Mouse (Mus musculus) intestine, embryonic 15.5 days (tissue): ENCODE measurements around the gene Bet1l. TPM values are rescaled to one million over a fixed set of nuclear protein-coding genes. Genes with fewer than 3 reads are reported as not detected.

Experiments
- ATAC-seq: fragments of 200-750 bp; cut with Nextera tagmentation; 2 replicates; pipeline ENCODE4 v1.8.0; 2017; ENCODE audit warnings: moderate TSS enrichment, moderate library complexity
- H3K27ac ChIP-seq: fragments of 300-500 bp; sonication (generic); 2 replicates; pipeline ENCODE4 v1.5.1; 2015; ENCODE audit warnings: mild to moderate bottlenecking, inconsistent platforms
- H3K27me3 ChIP-seq: fragments of 300-500 bp; sonication (generic); replicated peaks from 2 replicates; pipeline ENCODE4 v1.6.1; 2015; ENCODE audit warnings: inconsistent platforms
- H3K36me3 ChIP-seq: fragments of 300-500 bp; sonication (generic); 2 replicates; pipeline ENCODE4 v1.6.1; 2015; ENCODE audit warnings: inconsistent platforms
- H3K4me1 ChIP-seq: fragments of 300-500 bp; sonication (generic); replicated peaks from 2 replicates; pipeline ENCODE4 v1.6.1; 2015; ENCODE audit warnings: inconsistent platforms
- H3K4me2 ChIP-seq: fragments of 300-500 bp; sonication (generic); replicated peaks from 2 replicates; pipeline ENCODE4 v1.6.1; 2015; ENCODE audit warnings: mild to moderate bottlenecking, inconsistent platforms
- H3K4me3 ChIP-seq: fragments of 300-500 bp; sonication (generic); replicated peaks from 2 replicates; pipeline ENCODE4 v1.5.1; 2015; ENCODE audit warnings: inconsistent platforms
- H3K9ac ChIP-seq: fragments of 300-500 bp; sonication (generic); 2 replicates; pipeline ENCODE4 v1.6.1; 2015; ENCODE audit warnings: inconsistent platforms
- H3K9me3 ChIP-seq: fragments of 300-500 bp; sonication (generic); 2 replicates; pipeline ENCODE4 v1.6.1; 2016; ENCODE audit warnings: inconsistent platforms
- WGBS: fragments of 180-500 bp; shearing (Covaris S2); methylation state at CpG from one replicate; pipeline ENCODE4 v1.1.7; 2015; 5-methylcytosine and 5-hydroxymethylcytosine counted together
- polyA plus RNA-seq: library from polyadenylated mRNA; unstranded; fragments of >200 nt; fragmentation: Nextera tagmentation; extraction: Ambion mirVana; gene quantifications from 2 replicates; pipeline ENCODE4 v1.2.1, GENCODE M21; 2015

Bet1l gene
- polyA plus RNA-seq, 1 experiment from 2014 or later: 31.7 TPM

GRCm38 (mm10) chr7:140855860-140856784 is 1.3 kb downstream of the Bet1l start, which contains the start of gene Gm45785:
TSS of gene Gm45785 (minus strand) at chr7:140856331.
- peaks cover 20% of the 10 kb centered on the region for H3K4me1 ChIP-seq
- peak within 1 kb of the TSS; percentile 98 for H3K4me2 ChIP-seq
- H3K27me3 ChIP-seq: no peaks in the 10 kb centered on the region
- H3K9ac ChIP-seq: peak within 1 kb of the TSS; percentile 85
- peak within 1 kb of the TSS; percentile 95 for H3K27ac ChIP-seq
- H3K36me3 ChIP-seq: peaks cover 34% of the 10 kb centered on the region
- H3K9me3 ChIP-seq: no peaks in the 10 kb centered on the region
- WGBS: under 1% methylated on average over 51 of the region's 51 CpGs
- peak within 1 kb of the TSS; percentile 57 for H3K4me3 ChIP-seq
- ATAC-seq: peak; percentile 88

GRCm38 (mm10) chr7:140855181-140855580 is 2.2 kb downstream of the Bet1l start:
- Histone ChIP-seq H3K27ac (no peak overlapping the region), H3K9me3 (no peaks in the 10 kb centered on the region), H3K9ac (peak overlapping the region; percentile 85), H3K27me3 (no peaks in the 10 kb centered on the region), H3K4me3 (peak overlapping the region; percentile 57), H3K4me2 (peak overlapping the region; percentile 98), H3K4me1 (peaks cover 20% of the 10 kb centered on the region), H3K36me3 (peaks cover 26% of the 10 kb centered on the region)
- ATAC-seq: no peak
- WGBS: 74% methylated on average over 9 of the region's 9 CpGs

- Histone ChIP-seq H3K9me3 (no peaks in the 10 kb centered on the region), H3K36me3 (peaks cover 24% of the 10 kb centered on the region), H3K4me3 (no peak overlapping the region), H3K9ac (no peak overlapping the region), H3K27me3 (no peaks in the 10 kb centered on the region), H3K27ac (no peak overlapping the region), H3K4me2 (peak overlapping the region; percentile 98; the same call in 1 of the 2 replicates), H3K4me1 (peaks cover 20% of the 10 kb centered on the region)
- ATAC-seq: no peak
- WGBS: 94% methylated on average over 18 of the region's 18 CpGs
These were observed 2.9 kb downstream of the Bet1l start for GRCm38 (mm10) chr7:140854483-140854882.

- Histone ChIP-seq H3K27ac (no peak overlapping the region), H3K27me3 (no peaks in the 10 kb centered on the region), H3K9ac (no peak overlapping the region), H3K4me1 (peaks cover 13% of the 10 kb centered on the region), H3K4me3 (no peak overlapping the region), H3K4me2 (no peak overlapping the region), H3K9me3 (no peaks in the 10 kb centered on the region), H3K36me3 (peaks cover 24% of the 10 kb centered on the region)
- WGBS: 80% methylated on average over 9 of the region's 9 CpGs
- ATAC-seq: no peak
These were observed 4.0 kb downstream of the Bet1l start for GRCm38 (mm10) chr7:140853386-140853785.

GRCm38 (mm10) chr7:140851916-140852315 is 5.5 kb downstream of the Bet1l start:
- WGBS: 92% methylated on average over 4 of the region's 4 CpGs
- no peak overlapping the region for H3K4me2 ChIP-seq
- no peak overlapping the region for H3K27ac ChIP-seq
- no peak for ATAC-seq
- peaks cover 24% of the 10 kb centered on the region for H3K36me3 ChIP-seq
- no peaks in the 10 kb centered on the region for H3K27me3 ChIP-seq
- H3K4me1 ChIP-seq: peaks cover 7% of the 10 kb centered on the region
- H3K4me3 ChIP-seq: no peak overlapping the region
- no peak overlapping the region for H3K9ac ChIP-seq
- no peaks in the 10 kb centered on the region for H3K9me3 ChIP-seq

- Histone ChIP-seq H3K9ac (no peak overlapping the region), H3K4me1 (0 out of 2 replicates have a peak, but pooled peaks cover 2% of the 10 kb centered on the region), H3K4me3 (no peak overlapping the region), H3K27me3 (peaks cover 2% of the 10 kb centered on the region; the same call in 1 of the 2 replicates), H3K36me3 (peaks cover 18% of the 10 kb centered on the region), H3K27ac (no peak overlapping the region), H3K9me3 (no peaks in the 10 kb centered on the region), H3K4me2 (no peak overlapping the region)
- no peak for ATAC-seq
- WGBS: 90% methylated on average over 10 of the region's 10 CpGs
These were observed 8.8 kb downstream of the Bet1l start for GRCm38 (mm10) chr7:140848591-140848990.

- 58% methylated on average over 11 of the region's 11 CpGs for WGBS
- H3K27me3 ChIP-seq: peaks cover 6% of the 10 kb centered on the region; the same call in 1 of the 2 replicates
- peaks cover 14% of the 10 kb centered on the region for H3K36me3 ChIP-seq
- no peak within 1 kb of the TSS for H3K9ac ChIP-seq
- H3K27ac ChIP-seq: no peak within 1 kb of the TSS
- ATAC-seq: no peak
- H3K4me2 ChIP-seq: no peak within 1 kb of the TSS
- H3K4me3 ChIP-seq: no peak within 1 kb of the TSS
- no peaks in the 10 kb centered on the region for H3K9me3 ChIP-seq
- H3K4me1 ChIP-seq: 0 out of 2 replicates have a peak, but pooled peaks cover 2% of the 10 kb centered on the region
These were observed 9.4 kb downstream of the Bet1l start, which contains the start of gene Odf3 for GRCm38 (mm10) chr7:140847755-140848580. TSS of gene Odf3 (plus strand) at chr7:140847805.

GRCm38 (mm10) chr7:140846676-140847075 is 10.7 kb downstream of the Bet1l start:
- 0 out of 2 replicates have a peak, but pooled peaks cover 2% of the 10 kb centered on the region for H3K4me1 ChIP-seq
- ATAC-seq: no peak
- peaks cover 3% of the 10 kb centered on the region; the same call in 1 of the 2 replicates for H3K36me3 ChIP-seq
- no peak overlapping the region for H3K27ac ChIP-seq
- H3K9me3 ChIP-seq: no peaks in the 10 kb centered on the region
- no peak overlapping the region for H3K9ac ChIP-seq
- peaks cover 9% of the 10 kb centered on the region; the same call in 1 of the 2 replicates for H3K27me3 ChIP-seq
- no peak overlapping the region for H3K4me2 ChIP-seq
- 75% methylated on average over 10 of the region's 10 CpGs for WGBS
- no peak overlapping the region for H3K4me3 ChIP-seq

- Histone ChIP-seq H3K4me1 (0 out of 2 replicates have a peak, but pooled peaks cover 2% of the 10 kb centered on the region), H3K36me3 (no peaks in the 10 kb centered on the region), H3K27me3 (peaks cover 9% of the 10 kb centered on the region; the same call in 1 of the 2 replicates), H3K27ac (no peak overlapping the region), H3K9ac (no peak overlapping the region), H3K4me2 (no peak overlapping the region), H3K9me3 (no peaks in the 10 kb centered on the region), H3K4me3 (no peak overlapping the region)
- 56% methylated on average over 4 of the region's 4 CpGs for WGBS
- no peak for ATAC-seq
These were observed 11.7 kb downstream of the Bet1l start for GRCm38 (mm10) chr7:140845683-140846082.

- no peak within 1 kb of the TSS for H3K27ac ChIP-seq
- H3K4me2 ChIP-seq: no peak within 1 kb of the TSS
- H3K4me3 ChIP-seq: no peak within 1 kb of the TSS
- H3K27me3 ChIP-seq: peaks cover 9% of the 10 kb centered on the region; the same call in 1 of the 2 replicates
- 0 out of 2 replicates have a peak, but pooled peaks cover 2% of the 10 kb centered on the region for H3K4me1 ChIP-seq
- ATAC-seq: peak; percentile 67
- no peaks in the 10 kb centered on the region for H3K9me3 ChIP-seq
- 24% methylated on average over 14 of the region's 14 CpGs for WGBS
- no peaks in the 10 kb centered on the region for H3K36me3 ChIP-seq
- no peak within 1 kb of the TSS for H3K9ac ChIP-seq
These were observed 12.3 kb downstream of the Bet1l start, which contains the start of gene Scgb1c1 for GRCm38 (mm10) chr7:140844905-140845665. TSS of gene Scgb1c1 (plus strand) at chr7:140845547.

GRCm38 (mm10) chr7:140843806-140844205 is 13.6 kb downstream of the Bet1l start:
- 70% methylated on average over 7 of the region's 7 CpGs for WGBS
- Histone ChIP-seq H3K4me3 (no peak overlapping the region), H3K27me3 (peaks cover 9% of the 10 kb centered on the region; the same call in 1 of the 2 replicates)

More at GRCm38 (mm10) chr7:140843806-140844205, 13.6 kb downstream of the Bet1l start:
- no peak overlapping the region for H3K4me2 ChIP-seq
- H3K9me3 ChIP-seq: no peaks in the 10 kb centered on the region
- H3K36me3 ChIP-seq: no peaks in the 10 kb centered on the region
- H3K4me1 ChIP-seq: 0 out of 2 replicates have a peak, but pooled peaks cover 2% of the 10 kb centered on the region
- ATAC-seq: no peak
- no peak overlapping the region for H3K9ac ChIP-seq
- no peak overlapping the region for H3K27ac ChIP-seq
